Mouse (Mus musculus) MEL (cell line): ENCODE results near the gene Mbd6.
"Not testable (repeated sequence)": the region's sequence is repeated elsewhere in the genome, so short reads cannot be mapped to it uniquely, and the experiment has no call there.

ENCODE experiments used
- BHLHE40 ChIP-seq: IDR thresholded peaks from 2 replicates; pipeline ENCODE4 v1.6.1; 2012; ENCODE audit warnings: low read depth, mild to moderate bottlenecking, inconsistent platforms, low read length, improper control_type of control experiment, borderline replicate concordance
- ZC3H11A ChIP-seq: IDR thresholded peaks from 2 replicates; pipeline ENCODE4 v1.6.1; 2012; ENCODE audit warnings: low read depth, mild to moderate bottlenecking, inconsistent platforms, low read length, improper control_type of control experiment

DNA sequence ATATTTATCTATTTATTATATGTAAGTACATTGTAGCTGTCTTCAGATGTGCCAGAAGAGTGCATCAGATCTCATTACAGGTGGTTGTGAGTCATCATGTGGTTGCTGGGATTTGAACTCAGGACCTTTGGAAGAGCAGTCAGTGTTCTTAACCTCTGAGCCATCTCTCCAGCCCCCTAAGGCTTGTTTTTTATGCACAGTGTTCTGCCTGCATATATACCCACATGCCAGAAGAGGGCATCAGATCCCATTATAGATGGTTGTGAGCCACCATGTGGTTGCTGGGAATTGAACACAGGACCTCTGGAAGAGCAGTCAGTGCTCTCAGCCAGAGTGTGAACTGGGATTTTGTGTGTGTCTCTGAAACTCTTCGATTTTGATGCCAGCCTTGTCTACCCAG lies 26.1 kb upstream of the Mbd6 start:
- not testable (repeated sequence) for TF ChIP-seq BHLHE40, ZC3H11A
